Mouse (Mus musculus) cerebellum, adult 9-11 months (tissue): ENCODE results near the gene Zbtb40.

ENCODE experiments used
- DNase-seq: peaks from one replicate; pipeline ENCODE4 v3.0.0; 2022

The Zbtb40 gene

GRCm38 (mm10) chr4:136969503-136970276, 78.9 kb downstream of the Zbtb40 start:
- DNase-seq: no peak

GRCm38 (mm10) chr4:136969096-136969495, 79.5 kb downstream of the Zbtb40 start:
- no peak for DNase-seq

DNA sequence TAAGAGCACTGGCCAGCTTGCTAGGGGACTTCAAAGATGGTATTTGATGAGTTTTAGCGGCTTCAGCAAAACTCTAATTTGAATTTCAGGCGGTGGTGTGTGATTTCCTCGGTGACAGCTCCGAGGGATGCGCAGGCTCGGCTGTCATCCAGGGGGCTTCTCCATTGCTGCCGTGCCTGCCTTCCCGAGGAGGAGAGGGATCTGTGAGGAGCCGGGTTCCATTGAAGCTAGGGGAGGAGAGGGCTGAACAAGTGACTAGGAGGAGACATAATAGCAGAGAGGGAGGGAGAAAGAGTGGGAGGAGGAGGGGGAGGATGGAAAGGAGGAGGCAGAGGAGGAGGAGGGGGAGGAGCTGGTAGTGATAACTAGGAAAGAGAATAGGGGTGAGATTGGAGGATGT, 81.1 kb downstream of the Zbtb40 start:
- no peak for DNase-seq

GRCm38 (mm10) chr4:136966493-136967390, 81.9 kb downstream of the Zbtb40 start:
- DNase-seq: no peak

GRCm38 (mm10) chr4:136964990-136965421, 83.6 kb downstream of the Zbtb40 start:
- DNase-seq: no peak

- DNase-seq: no peak
Measured at GRCm38 (mm10) chr4:136962447-136962846, 86.2 kb downstream of the Zbtb40 start.

- DNase-seq: no peak
Measured at GRCm38 (mm10) chr4:136961642-136962285, 86.8 kb downstream of the Zbtb40 start.

- DNase-seq: no peak
Measured at GRCm38 (mm10) chr4:136960581-136960980, 88.0 kb downstream of the Zbtb40 start.

DNA sequence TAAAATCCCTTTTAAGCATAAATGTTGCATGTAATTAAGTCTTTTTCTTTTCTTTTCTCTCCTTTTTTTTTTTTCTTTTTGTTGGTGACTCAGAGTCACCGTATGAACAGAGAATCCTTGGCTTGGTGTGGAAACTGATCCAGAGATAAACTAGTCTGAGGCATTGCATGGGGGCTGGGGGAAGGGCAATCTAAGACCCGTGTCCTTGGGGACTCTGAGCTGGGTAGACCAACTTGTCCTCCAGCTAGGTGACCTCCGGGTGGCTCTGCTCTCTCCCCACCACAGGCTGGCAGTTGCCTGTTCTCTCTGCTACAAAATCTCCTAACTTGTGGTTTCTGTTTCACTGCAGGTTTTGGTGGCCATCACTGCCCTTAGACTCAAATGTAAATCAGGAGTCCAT, 88.5 kb downstream of the Zbtb40 start:
- no peak for DNase-seq

GRCm38 (mm10) chr4:136956751-136957446, 91.7 kb downstream of the Zbtb40 start, which contains the start of gene Epha8:
Gene Epha8 (minus strand): TSS chr4:136956816.
- DNase-seq: peak; percentile 75

- DNase-seq: peak; percentile 49
Measured at GRCm38 (mm10) chr4:136954562-136954961, 94.0 kb downstream of the Zbtb40 start.

GRCm38 (mm10) chr4:136949266-136949989, 99.2 kb downstream of the Zbtb40 start:
- peak; percentile 84 for DNase-seq

GRCm38 (mm10) chr4:136945397-136945796, 103.2 kb downstream of the Zbtb40 start:
- peak; percentile 29 for DNase-seq

DNA sequence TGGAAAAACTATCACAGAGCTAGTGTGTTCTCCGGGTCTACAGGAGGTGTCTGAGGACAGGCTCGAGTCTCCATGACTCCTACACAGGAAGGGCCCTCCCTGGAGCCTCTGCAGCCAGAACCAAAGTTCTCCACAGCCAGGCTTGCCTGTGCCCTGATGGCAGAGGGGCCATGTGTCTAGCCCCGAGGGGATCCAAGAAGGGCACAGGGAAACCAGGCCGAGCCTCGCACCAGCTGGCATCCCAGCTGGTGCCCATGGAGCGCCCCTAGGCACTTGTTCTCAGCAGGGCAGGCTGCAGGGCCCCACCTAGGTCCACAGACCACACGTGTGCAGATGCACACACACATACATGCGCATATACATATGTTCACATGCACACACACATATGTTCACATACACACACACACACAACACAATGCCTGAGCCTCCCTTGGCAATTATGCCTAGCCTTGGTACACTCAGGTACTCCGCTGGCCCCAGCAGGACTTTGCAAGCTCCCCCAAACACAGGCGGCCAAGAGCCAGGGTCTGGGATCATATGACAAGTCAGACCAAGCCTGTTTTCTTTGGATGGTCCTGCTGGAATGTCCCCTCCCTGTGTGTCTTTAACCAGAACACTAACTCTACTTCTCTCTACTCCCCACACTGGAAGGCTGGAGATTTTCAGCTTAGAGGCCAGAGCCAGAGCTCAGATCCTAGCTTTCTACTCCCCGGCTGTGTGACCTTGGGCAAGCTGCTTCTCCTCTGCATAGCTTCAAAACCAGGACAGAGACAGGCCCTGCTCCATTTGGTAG, 103.8 kb downstream of the Zbtb40 start:
- peak; percentile 63 for DNase-seq

DNA sequence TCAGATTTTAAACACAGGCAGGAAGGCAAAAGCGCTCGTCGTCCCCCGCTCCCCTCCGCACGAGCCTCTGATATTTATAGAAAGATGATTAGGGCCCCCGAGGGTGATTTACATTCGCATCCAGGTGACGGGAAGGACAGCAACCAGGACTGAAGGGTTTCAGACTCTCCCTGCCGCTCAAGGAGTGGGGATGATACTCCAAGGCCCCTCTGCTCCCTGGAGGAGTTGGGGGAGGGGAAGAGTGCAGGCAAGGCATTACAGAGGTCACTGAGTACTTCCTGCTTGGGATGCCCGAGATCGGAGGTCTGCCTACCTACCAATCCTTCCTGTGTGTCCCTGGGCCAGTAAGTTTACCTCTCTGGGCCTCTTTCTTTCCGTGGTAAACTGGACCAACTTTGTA, 105.4 kb downstream of the Zbtb40 start:
- DNase-seq: no peak

DNA sequence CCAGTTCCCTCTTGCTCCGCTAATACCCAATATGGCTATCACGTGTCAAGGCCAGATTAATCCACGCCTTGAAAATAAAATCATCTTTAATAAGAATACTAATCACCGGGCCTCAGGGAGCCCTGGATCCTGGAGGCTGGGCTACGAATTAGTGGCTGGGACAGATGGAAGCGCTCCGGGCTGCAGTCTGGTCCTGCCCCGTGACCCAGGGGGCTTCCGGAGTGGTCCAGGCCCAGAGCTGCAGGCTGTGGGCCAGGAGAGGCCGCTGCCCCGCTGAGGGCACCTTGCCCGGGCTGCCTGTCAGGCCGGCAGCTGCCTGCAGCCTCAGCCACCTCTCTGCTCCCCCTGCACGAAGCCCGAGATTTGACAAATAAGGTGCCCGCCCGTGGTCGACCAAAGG, 105.8 kb downstream of the Zbtb40 start:
- peak; percentile 86 for DNase-seq

- peak; percentile 18 for DNase-seq
Measured at GRCm38 (mm10) chr4:136937935-136938334, 110.7 kb downstream of the Zbtb40 start.

DNA sequence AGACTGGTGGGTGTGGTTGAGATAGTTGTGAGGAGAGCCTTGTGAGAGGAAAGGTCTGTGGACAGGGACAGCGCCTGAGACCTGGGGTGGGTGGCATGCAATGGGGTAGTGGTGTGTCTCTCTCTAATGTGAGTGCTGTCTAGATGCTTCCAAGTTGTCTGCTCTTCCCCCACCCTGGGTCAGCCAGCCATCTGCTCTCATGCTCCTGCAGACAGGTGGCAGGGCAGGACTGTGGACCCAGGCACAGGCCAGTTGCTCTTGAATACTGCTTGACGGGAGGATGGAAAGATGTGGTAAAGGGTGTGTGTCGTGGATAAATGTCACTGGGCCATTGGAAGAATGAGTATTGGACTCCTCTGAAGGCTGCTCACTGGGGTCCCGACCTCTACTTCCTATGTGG, 111.3 kb downstream of the Zbtb40 start:
- peak; percentile 80 for DNase-seq

GRCm38 (mm10) chr4:136934746-136935613, 113.6 kb downstream of the Zbtb40 start:
- no peak for DNase-seq

- DNase-seq: no peak
Measured at GRCm38 (mm10) chr4:136930474-136930873, 118.1 kb downstream of the Zbtb40 start.
